Mouse (Mus musculus): ENCODE results near the gene Hoxd11. TPM values are rescaled to one million over a fixed set of nuclear protein-coding genes. Genes with fewer than 3 reads are reported as not detected.

Gene Hoxd11
- total RNA-seq, 2 experiments from 2014 or later, result not detected

DNA sequence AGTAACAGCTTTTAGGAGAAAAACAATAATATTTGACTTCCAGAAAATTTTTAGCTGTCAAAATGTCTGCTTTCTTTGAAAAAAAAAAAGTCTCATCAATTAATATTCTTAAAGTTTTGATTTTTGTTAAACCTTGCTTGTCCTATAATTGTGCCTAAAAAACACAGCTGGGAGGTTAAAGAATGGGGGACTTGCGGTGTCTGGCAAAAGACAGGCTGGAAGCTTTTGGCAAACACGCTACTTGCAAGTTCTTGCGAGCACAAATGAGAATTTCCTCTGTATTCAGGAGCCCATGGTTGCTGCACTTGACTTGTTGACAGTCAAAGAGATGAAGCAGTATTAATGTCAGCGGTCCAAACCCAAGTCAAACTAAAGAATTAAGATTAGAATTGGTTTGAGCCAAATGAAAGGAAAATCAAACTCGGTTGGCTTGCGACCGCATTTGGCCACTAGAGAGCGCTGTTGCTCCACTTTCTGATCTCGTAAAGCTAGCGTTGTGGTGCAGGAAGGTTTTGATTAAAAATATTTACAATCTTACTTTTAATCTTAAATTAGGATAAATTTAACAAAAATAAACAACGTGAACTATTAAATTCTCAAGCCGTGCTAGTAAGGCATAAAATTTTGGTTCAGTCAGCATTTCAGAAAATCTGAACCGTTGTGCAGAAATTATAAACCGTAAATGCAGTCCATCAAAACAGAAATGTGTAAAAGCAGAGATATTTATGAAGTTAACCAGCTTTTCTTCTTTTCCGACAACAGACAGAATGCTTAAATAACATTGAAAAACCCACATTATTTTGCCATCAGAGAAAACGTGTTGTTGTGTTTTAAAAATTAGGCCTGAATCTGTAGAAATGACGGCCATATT is 22.8 kb downstream of the Hoxd11 start:
- intact Hi-C loops (cut with DNase I), result loop anchor here (1.0 to 5.0 kb wide), 5 partner anchors 355 to 887 kb away; no protein-coding TSS in a partner anchor
- DNase-seq (ENCODE audit: low spot score in 2 of 2), result peak; percentile 65 to 78

DNA sequence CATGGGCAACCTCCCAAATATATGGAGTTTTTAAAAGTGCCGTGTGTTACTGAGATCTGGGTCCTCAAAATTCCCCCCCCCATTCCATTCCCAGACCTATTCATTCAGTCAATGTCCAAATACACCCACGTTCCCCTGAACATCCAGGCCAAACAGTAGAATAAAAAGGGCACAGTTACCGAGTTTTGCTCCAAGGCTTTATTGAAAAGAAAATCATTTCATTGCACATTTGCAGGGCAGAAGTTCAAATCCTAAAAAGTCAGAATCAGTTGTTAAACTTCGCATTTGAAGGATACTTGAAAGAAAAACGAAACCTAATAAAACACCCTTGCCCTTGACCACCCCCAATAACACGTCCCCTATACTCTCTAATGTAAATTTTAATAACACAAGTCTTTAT is 23.5 kb downstream of the Hoxd11 start:
- intact Hi-C loops (cut with DNase I), result loop anchor here (1.0 to 5.0 kb wide), 5 partner anchors 354 to 886 kb away; no protein-coding TSS in a partner anchor
- DNase-seq (ENCODE audit: low spot score in 2 of 2), result no peak

DNA sequence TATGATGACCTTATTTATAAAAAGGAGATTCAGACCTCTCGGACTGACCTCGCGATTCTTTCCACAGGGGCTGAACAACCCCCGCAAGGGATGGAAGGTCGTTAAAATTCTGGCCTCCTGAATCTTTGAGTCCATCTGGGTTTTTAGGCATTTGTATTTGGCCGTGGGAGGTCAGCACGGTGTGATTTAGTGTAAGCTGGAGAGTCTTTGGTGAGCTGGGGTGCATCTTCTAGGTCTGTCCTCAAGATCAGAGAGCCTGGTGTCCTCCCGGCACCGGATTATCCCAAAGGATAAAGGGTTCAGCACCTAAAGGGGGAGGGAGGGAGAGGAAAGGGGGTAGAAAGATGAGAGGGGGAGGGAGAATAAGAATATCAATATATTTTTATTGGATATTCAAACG is 24.0 kb downstream of the Hoxd11 start:
- DNase-seq (ENCODE audit: low spot score in 2 of 2), result no peak

DNA sequence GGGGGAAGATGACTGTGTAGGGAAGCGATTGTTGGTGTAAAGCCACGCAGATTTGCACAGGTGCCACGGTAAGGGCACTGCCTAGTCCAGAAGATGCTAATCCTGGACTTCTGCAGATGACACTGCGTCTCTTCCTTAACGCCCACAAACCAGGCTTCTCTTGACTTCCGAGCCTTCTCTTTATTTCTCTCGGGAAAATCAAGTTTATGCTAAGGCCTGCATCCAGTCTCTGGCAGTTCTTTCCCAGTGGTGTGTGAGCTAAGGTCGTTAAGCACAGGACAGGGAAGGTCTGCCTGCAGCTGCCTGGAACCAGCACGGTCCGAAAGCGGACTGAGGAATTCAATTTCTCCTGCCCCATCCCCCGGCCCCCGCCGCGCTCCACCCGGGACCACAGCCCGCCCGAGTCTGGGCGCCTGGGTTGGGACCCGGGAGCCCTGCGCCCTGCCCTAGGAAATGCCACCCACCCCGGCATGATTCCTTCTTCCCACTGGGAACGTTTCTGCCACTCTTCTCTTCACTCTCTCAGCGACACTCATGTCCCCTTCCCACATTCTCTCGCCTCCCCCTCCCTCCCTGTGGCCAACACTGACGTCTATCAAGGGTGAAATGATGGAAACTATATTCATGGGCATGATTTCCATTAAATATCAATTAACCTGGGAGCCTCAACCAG is 24.5 kb downstream of the Hoxd11 start:
- intact Hi-C loops (cut with DNase I), result loop anchor here (2.0 to 5.0 kb wide), 3 partner anchors 353 to 609 kb away; no protein-coding TSS in a partner anchor
- no peak for DNase-seq (ENCODE audit: low spot score in 2 of 2)

More for the DNA sequence above, 24.0 kb downstream of the Hoxd11 start:
- intact Hi-C loops (cut with DNase I), result loop anchor here (2.0 to 5.0 kb wide), 3 partner anchors 354 to 609 kb away; no protein-coding TSS in a partner anchor

DNA sequence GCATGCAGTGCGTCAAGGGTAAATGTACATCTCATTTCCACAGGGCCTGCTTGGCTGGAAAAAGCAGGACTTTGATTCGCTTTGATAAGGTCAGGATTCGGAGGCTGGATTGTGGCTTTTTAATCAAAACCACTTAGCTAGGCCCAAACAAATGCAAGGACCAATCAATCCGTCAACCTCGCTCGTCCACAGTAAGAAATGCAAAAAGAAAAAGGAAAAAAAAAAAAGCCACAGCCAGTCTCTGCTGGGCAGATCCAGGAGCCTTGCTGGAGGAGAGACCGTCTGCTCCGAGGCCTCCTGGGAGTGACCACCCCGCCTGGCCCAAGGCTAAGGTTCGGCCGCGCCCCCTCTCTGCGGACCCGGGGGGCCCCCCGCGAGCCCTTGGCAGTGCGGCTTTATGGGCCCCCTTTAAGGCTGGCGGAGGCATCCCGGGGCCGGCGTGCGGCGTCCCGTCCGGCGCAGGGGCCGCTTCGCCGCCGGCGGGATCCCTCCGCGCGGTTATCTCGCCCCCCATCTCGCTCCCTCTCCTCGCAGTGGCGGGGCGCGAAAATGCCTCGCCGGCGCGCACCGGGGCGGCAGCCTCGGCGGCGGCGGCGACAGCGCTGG is 25.1 kb downstream of the Hoxd11 start, which contains the start of gene Hoxd8:
Gene Hoxd8 (plus strand): TSS at position 223 of the 606 bp plus-strand sequence.
- intact Hi-C loops (cut with DNase I), result loop anchor here (5.0 kb wide), 2 partner anchors 353 to 448 kb away; no protein-coding TSS in a partner anchor
- DNase-seq (ENCODE audit: low spot score in 2 of 2), result no peak

DNA sequence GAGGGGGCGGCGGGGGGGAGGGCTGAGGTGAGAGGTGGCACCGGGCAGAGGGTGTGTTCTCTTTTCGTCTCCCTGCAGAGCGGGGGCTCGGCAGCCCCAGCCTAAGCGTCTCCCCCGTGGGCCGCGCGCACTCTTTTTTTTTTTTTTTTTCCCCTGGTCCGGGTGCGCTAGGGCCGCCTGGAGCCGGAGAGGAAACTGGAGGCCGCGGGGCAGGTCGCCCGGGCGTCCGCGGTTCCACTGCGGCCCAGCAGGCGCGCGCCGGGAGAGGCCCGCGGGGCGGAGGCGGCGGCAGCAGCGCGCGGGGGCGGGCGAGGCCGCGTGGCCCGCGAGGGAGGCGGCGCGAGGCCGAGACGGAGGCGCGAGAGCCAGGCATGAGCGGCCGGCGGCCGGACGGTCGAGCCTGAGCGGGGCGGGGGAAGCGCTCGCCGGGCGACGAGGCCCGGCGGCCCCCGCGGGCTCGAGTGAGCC is 25.7 kb downstream of the Hoxd11 start:
- no peak for DNase-seq (ENCODE audit: low spot score in 2 of 2)
- intact Hi-C loops (cut with DNase I), result loop anchor here (5.0 kb wide), 2 partner anchors 352 to 447 kb away; no protein-coding TSS in a partner anchor

DNA sequence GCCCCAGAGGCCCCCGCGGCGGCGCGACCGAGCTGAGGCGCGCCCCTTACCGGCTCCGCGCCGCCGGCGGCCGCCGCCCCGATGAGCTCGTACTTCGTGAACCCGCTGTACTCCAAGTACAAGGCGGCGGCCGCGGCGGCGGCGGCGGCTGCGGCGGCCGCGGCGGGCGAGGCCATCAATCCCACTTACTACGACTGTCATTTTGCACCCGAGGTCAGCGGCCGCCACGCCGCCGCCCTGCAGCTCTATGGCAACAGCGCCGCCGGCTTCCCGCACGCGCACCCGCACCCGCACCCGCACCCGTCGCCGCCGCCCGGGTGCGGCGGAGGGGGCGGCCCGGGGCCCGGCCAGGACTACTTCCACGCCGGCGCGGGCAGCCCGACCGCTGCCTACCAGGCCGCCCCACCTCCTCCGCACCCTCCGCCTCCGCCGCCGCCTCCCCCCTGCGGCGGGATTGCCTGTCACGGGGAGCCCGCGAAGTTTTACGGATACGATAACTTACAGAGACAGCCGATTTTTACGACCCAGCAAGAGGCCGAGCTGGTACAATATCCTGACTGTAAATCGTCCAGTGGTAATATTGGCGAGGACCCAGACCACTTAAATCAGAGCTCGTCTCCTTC is 26.2 kb downstream of the Hoxd11 start:
- no peak for DNase-seq (ENCODE audit: low spot score in 2 of 2)
- intact Hi-C loops (cut with DNase I), result no loop called here

DNA sequence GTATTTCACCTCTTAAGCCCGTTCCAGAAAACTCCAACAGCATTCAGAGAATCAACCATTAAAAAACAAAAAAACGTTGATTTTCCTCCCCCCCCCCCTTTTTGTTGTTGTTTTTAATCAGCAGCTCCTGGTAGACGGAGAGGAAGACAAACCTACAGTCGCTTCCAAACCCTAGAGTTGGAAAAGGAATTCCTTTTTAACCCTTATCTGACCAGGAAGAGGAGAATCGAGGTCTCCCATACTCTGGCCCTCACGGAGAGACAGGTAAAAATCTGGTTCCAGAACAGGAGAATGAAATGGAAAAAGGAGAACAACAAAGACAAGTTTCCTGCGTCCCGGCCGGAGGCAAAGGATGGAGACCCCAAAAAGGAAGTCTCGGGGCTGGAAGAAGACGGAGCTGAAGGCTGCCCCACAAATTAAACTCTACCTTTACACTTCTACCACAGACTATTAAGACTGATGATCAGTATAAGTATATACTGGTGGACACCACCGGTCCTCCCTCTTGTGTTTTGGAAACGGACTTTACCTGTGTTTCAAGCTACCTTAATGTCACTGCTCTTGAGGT is 27.1 kb downstream of the Hoxd11 start:
- intact Hi-C loops (cut with DNase I), result no loop called here
- DNase-seq (ENCODE audit: low spot score in 2 of 2), result no peak

DNA sequence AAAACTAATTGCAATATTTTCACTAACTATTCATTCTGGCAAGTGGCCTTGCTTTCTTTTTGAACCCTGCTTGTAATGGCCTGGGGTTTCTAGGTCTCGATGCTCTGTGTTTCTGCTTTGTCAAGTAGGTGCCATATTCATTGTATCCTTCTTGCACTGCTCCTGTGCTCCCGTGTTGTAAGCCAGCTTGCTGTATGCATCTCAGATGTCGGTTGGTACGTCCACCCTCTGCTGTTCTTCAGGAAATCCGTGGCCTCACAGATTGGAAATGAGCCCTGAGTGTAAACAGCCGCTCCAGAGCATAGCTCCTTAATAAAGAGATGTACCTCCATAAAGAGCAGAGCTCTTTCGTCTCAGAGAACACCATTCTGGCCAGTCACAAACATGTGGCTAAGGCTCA is 28.2 kb downstream of the Hoxd11 start:
- intact Hi-C loops (cut with DNase I), result no loop called here
- DNase-seq (ENCODE audit: low spot score in 2 of 2), result no peak

DNA sequence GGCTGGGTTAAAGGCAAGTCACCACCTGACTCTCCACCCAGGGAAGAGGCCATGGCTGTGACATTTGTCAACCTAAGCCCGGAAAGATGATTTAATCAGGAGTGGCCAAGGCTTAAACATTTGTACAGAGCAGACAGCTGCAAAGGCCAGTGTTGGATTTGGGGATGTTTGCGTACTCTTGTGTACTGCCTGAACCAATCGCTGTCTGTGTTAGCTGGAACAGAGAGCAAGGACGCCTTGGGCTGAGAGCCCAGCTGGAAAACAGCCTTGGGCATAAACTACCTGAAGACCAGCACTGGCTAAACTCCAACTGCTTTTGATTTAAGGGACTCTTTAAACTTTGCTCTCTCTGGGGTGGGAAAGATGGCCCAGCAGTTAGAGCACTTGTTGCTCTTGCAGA is 29.3 kb downstream of the Hoxd11 start:
- DNase-seq (ENCODE audit: low spot score in 2 of 2), result no peak
- intact Hi-C loops (cut with DNase I), result no loop called here

DNA sequence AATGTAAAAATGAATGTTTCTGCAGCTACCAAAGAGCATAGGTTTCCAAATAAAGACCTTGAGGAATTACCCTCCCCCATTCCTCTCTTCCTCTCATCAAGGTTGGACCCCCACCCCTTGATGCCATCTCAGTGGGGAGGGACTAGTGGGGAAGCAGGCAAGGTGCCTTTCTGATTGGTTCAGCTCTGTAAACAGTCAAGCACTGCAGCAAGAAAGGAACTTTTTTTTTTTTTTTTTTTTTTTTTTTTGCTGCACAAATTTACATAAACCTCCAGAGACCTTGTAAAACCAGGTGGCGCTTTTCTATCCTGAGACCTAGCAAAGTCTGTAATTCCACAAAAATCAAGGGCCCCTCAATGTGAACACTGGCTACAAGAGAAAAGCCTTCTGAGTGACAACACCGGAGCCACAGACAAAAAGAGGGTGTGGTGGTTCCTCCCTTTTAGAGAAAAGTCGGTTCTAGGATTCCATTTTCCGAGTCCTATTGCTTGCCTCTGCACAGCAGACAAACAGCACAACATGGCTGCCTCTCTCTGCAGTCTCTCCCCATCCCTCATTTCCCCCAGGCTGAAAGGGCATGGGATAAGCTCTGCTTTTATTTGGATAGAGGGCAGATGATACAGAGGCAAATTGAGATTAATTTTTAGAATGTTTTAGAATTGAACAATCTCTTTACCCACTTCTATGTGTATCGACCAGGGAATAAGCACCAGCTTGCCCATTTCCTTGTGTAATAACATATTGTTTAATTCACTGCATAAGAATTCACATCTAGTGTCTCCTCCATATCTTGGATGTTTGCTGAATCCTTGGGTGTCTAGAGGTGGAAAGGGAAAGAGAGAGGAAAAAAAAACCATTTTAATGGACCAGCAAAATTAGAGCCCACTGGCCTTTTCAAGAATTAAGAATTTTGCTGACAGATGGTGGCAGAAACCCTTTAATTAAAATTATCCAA is 30.4 kb downstream of the Hoxd11 start:
- DNase-seq (ENCODE audit: low spot score in 2 of 2), result no peak
- intact Hi-C loops (cut with DNase I), result no loop called here

DNA sequence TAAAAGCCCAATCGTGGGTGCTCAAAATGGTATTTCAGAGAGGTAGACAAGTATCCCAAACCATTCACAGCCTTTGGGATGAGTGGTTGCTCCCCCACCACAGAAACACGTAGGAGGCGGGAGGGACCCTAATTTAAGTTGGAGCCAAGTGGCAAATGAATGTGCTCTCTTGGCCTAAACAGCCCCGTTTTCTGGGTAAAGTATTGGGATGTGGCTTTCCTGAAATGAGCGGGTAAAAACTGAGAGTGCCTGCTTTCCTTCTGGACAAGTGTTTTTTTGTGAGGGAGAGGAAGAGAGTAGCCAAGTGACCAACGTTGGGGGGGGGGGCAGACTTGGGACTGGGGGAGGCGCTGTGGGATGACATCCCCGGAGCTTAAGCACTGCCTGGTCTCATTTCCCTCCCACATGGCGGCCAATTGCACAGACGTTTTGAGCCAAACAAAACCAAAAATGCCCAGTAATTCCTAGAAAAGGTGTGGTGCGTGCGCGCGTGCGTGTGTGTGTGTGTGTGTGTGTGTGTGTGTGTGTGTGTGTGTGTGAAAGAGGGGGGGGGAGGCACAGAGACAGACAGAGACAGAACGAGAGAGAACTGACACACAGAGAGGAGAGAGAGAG is 31.7 kb downstream of the Hoxd11 start:
- intact Hi-C loops (cut with DNase I), result no loop called here
- no peak for DNase-seq (ENCODE audit: low spot score in 2 of 2)

DNA sequence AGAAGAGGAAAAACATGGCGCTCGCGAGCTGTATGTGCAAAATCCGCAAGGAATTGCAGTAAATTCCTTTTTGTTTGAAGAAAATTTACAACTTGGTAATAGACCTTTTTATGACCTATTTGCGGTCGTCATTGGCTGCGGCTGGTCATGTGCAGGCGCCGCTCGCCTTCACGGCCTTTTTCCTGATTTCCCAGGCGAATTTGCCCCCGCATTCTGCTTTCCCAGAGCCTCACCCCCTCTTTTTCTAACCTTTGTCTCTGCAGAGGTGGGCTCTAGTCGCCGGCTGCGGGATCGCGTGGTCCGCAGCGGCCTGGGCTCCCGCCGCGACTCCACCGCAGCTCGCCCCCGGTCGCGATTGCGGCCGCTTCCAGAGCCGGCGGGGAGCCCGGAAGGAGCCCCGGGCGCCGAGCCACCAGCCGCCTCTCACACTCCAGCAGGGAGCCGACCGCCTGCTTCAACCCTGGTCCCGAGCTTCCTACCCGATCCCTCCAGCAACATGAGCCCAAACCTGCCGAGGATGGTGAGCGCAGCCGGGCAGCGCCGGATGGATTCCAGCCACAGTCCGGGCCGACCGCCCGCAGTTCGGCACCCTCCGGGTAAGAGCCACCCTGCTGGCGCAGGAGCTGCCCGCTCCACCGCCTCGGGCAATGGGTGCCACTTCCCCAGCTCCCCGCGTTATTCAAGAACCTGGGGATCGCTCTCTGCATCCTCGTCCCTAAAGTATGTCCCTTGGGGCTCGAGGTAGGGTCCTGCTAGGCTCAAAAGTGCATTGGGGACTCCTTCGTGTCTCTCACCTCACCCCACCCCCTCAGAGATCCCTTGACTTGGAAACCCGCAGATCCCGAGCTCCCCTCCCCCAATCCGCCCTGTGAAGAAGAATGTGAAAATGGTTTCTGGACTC is 32.6 kb downstream of the Hoxd11 start, which contains the start of the genes Hoxd3 and Hoxd4:
Gene Hoxd3 (plus strand): TSS at position 207 of the 901 bp plus-strand sequence.
Gene Hoxd4 (plus strand): TSS at position 209 of the 901 bp plus-strand sequence.
- DNase-seq (ENCODE audit: low spot score in 2 of 2), result no peak
- intact Hi-C loops (cut with DNase I), result no loop called here

DNA sequence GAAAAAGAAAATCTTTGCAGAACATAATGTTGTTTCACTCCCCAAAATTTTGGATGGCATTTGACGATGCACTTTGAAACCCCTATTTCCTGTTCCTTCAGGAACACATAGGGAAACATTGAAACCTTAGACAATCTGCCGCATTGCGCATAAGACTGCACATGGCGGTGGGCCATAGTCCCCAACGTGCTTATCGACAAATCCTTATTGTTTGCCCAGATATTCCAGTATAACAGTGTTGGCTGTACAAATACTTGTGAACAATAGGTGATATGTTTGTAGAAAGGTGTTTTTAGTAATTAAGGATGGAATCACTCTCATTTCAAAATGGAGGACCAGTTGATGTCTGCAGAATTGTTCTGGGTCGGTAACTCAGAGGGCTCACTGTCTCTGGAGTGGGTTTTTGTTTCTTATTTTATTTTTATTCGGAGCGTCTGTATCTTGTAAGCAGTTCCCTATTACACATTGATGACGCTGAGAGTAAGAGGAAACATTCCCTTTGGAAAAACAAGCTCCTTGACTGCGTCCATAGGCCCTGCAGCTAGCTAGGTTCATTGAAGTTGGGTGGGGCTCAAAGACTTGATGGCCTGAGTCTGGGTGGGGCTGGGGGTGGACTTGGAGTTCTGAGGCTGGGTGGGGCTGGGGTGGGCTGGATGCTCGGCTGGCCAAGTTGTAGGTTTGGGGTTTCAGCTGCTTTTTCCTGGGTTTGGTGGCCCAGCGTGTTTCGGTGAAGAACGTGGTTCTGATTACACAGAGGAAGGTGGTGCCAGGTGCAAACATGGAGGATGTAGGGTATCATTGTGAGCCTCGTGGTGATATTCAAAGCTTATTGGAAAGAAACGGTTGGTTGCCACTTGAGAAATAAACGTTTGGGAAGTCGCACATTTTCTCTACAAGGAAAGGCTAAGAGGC is 34.1 kb downstream of the Hoxd11 start:
- no peak for DNase-seq (ENCODE audit: low spot score in 2 of 2)
- intact Hi-C loops (cut with DNase I), result no loop called here

DNA sequence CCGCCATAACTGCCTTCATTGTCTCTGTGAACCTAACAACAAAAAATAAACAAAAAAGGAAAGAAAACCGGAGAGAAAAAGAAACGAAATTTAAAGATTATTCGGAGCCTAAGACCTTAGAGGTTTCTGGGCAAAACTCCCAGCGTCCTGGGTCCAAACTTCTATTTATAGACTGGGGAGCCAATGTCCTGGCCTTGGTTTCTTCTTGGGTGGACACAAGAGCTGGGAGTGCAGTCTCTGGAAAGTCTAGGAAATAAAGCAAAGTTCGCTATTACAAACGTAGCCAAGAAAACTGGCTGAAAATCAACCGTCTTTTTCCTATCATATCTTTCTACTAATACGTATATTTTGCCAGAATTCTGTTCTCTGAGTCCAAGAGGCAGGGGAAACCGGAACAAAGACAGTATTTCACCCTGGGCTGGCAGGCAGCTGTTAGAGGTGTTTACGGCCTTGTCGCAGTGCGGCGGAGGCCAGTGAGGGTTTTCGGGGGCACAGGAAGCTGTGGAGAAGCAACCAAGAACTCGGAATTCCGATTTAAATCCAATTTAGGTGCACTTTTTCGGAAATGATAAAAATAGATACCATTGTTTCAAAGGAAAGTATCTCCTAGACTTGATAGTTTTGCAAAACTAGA is 34.9 kb downstream of the Hoxd11 start:
- DNase-seq (ENCODE audit: low spot score in 2 of 2), result no peak
- intact Hi-C loops (cut with DNase I), result no loop called here

Data from left cerebral cortex, postnatal 36 days (tissue).